Mouse (Mus musculus): Measurements from ENCODE around the gene BC030870. TPM values are rescaled to one million over a fixed set of nuclear protein-coding genes. Genes with fewer than 3 reads are reported as not detected.

BC030870 gene
- polyA plus RNA-seq, 1 experiment from 2014 or later = 0.28 TPM

DNA sequence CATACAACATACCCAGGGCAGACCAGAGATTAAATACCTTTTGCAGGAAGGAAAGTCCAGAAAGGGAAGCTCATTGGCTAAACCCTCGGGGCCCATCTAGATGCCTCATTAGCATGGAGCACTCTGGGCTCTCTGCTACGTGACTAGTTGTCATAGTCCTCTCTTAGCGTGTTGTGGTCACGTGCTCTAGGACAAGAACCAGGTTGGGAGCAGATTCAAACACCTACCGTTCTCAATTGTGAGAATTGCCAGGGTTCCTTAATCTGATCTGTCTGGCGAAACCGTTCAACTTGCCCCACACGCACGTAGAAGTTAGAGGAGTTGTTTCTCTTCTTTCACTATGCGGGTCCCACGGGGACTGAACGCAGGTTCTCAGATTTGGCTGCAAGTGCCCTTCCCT, 41.2 kb downstream of the BC030870 start:
- H3K27ac ChIP-seq (ENCODE audit: low read length) = no peak overlapping the region
- no peaks in the 10 kb centered on the region for H3K36me3 ChIP-seq (ENCODE audit: control insufficient read depth, insufficient read depth)
- whole genome bisulfite sequencing (ENCODE audit: insufficient replicate concordance) = 80% methylated on average over 12 of the region's 12 CpGs
- no peaks in the 10 kb centered on the region for H3K27me3 ChIP-seq (ENCODE audit: control insufficient read depth, insufficient read depth, low read depth, low read length)
- no peaks in the 10 kb centered on the region for H3K4me1 ChIP-seq (ENCODE audit: control insufficient read depth, low read depth, low read length)
- no peak overlapping the region for H3K4me2 ChIP-seq (ENCODE audit: low read depth, low read length)
- no peak for ATAC-seq (ENCODE audit: low read depth)
- H3K9me3 ChIP-seq (replicated peaks; ENCODE audit: control insufficient read depth, low read length) = no peaks in the 10 kb centered on the region
- no peak overlapping the region for H3K9ac ChIP-seq (ENCODE audit: low read depth, low read length)
- H3K4me3 ChIP-seq (ENCODE audit: low read depth, low read length) = no peak overlapping the region

DNA sequence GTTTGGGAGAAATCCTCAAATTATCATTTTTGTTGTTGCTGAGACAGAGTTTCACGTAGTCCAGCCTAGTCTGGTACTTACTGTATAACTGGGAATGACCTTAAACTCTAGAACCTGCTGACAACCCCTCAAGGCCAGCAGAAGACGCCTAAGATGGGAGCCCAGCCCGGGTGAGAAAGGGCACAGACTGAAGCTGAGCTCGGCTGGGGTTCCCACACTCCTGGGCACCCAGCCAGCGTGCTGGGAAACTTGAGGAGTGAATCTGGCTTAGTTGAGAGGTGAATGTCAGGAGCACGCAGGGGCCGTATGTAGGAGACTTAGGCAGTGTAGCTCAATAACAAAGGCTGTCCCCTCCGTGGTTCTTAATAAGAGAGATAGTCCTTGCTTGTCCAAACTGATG, 41.7 kb downstream of the BC030870 start:
- ATAC-seq (ENCODE audit: low read depth) = no peak
- Histone ChIP-seq H3K4me1 (ENCODE audit: control insufficient read depth, low read depth, low read length) (no peaks in the 10 kb centered on the region), H3K36me3 (ENCODE audit: control insufficient read depth, insufficient read depth) (no peaks in the 10 kb centered on the region), H3K4me2 (ENCODE audit: low read depth, low read length) (no peak overlapping the region), H3K9ac (ENCODE audit: low read depth, low read length) (no peak overlapping the region), H3K27me3 (ENCODE audit: control insufficient read depth, insufficient read depth, low read depth, low read length) (no peaks in the 10 kb centered on the region), H3K9me3 (replicated peaks; ENCODE audit: control insufficient read depth, low read length) (no peaks in the 10 kb centered on the region), H3K4me3 (ENCODE audit: low read depth, low read length) (no peak overlapping the region), H3K27ac (ENCODE audit: low read length) (no peak overlapping the region)
- WGBS (ENCODE audit: insufficient replicate concordance) = 68% methylated on average over 8 of the region's 8 CpGs

DNA sequence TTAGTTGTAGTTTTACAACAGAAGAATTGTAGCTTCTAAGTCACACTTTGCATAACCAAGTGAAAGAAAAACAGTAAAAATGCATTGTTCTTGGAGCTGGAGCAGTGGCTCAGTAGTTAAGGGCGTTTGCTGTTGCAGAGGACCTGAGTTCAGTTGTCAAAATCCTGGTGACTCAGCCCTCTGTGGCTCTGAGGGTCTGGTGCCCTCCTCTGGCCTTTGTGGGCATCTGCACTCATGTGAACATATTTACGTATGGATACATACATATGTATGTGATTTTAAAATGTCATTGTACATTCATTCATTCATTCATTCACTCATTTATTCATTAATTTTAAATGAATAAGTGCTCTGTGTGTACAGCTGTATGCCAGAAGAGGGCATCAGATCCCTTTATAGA, 43.7 kb downstream of the BC030870 start:
- WGBS (ENCODE audit: insufficient replicate concordance) = 53% methylated on average over 2 of the region's 2 CpGs
- Histone ChIP-seq H3K9me3 (replicated peaks; ENCODE audit: control insufficient read depth, low read length) (no peaks in the 10 kb centered on the region), H3K4me3 (ENCODE audit: low read depth, low read length) (no peak overlapping the region), H3K27ac (ENCODE audit: low read length) (no peak overlapping the region), H3K4me1 (ENCODE audit: control insufficient read depth, low read depth, low read length) (no peaks in the 10 kb centered on the region), H3K27me3 (ENCODE audit: control insufficient read depth, insufficient read depth, low read depth, low read length) (no peaks in the 10 kb centered on the region), H3K9ac (ENCODE audit: low read depth, low read length) (no peak overlapping the region), H3K4me2 (ENCODE audit: low read depth, low read length) (no peak overlapping the region), H3K36me3 (ENCODE audit: control insufficient read depth, insufficient read depth) (no peaks in the 10 kb centered on the region)
- ATAC-seq (ENCODE audit: low read depth) = no peak

DNA sequence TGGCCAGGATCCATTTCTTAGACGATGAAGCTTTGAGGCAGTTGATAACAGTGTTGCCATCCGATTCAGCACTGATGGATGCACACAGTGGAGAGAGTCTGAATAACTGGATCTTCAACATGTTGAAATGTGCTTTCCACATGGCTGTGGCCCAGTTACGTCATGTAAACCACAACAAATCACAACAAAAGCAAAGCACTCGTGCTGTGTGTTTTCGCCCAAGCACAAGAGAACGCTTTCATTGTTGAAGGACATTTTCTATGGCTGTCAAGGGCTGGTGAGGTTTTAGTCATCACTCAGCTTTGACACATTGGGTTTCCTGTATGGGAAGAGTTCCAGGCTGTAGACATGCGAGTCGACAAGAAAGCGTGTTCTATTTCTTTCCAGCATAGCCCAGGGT, 48.6 kb downstream of the BC030870 start:
- H3K27ac ChIP-seq (ENCODE audit: low read length) = no peak overlapping the region
- no peaks in the 10 kb centered on the region for H3K4me1 ChIP-seq (ENCODE audit: control insufficient read depth, low read depth, low read length)
- H3K9ac ChIP-seq (ENCODE audit: low read depth, low read length) = no peak overlapping the region
- 33% methylated on average over 9 of the region's 9 CpGs for WGBS (ENCODE audit: insufficient replicate concordance)
- ATAC-seq (ENCODE audit: low read depth) = no peak
- no peak overlapping the region for H3K4me3 ChIP-seq (ENCODE audit: low read depth, low read length)
- no peak overlapping the region for H3K4me2 ChIP-seq (ENCODE audit: low read depth, low read length)
- H3K27me3 ChIP-seq (ENCODE audit: control insufficient read depth, insufficient read depth, low read depth, low read length) = no peaks in the 10 kb centered on the region
- no peaks in the 10 kb centered on the region for H3K36me3 ChIP-seq (ENCODE audit: control insufficient read depth, insufficient read depth)
- no peaks in the 10 kb centered on the region for H3K9me3 ChIP-seq (replicated peaks; ENCODE audit: control insufficient read depth, low read length)

DNA sequence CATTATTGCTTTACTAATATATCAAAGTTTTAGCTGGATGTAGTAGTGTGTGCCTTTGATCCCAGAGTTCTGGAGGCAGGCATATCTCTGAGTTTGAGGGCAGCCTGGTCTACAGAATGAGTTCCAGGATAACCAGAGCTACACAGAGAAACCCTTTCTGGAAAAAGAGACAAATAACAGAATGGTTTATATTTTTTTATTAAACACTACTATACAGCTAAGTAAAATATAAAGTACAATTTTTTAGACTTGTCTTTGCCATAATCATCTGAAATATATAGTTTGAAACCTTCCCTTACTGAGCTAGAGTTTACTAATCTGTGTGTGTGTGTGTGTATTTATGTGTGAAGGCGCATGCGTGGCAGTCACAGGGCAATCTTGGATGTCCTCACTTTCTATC, 54.6 kb downstream of the BC030870 start, which contains the start of gene Gm10663:
TSS of gene Gm10663 (plus strand) at position 301 of the 400 bp plus-strand sequence.
- no peak for ATAC-seq (ENCODE audit: low read depth)
- no peak within 1 kb of the TSS for H3K4me3 ChIP-seq (ENCODE audit: low read depth, low read length)
- WGBS (ENCODE audit: insufficient replicate concordance) = 67% methylated on average over 2 of the region's 2 CpGs
- H3K4me1 ChIP-seq (ENCODE audit: control insufficient read depth, low read depth, low read length) = no peaks in the 10 kb centered on the region
- no peak within 1 kb of the TSS for H3K9ac ChIP-seq (ENCODE audit: low read depth, low read length)
- H3K27me3 ChIP-seq (ENCODE audit: control insufficient read depth, insufficient read depth, low read depth, low read length) = no peaks in the 10 kb centered on the region
- no peak within 1 kb of the TSS for H3K4me2 ChIP-seq (ENCODE audit: low read depth, low read length)
- H3K36me3 ChIP-seq (ENCODE audit: control insufficient read depth, insufficient read depth) = no peaks in the 10 kb centered on the region
- H3K27ac ChIP-seq (ENCODE audit: low read length) = no peak within 1 kb of the TSS
- no peaks in the 10 kb centered on the region for H3K9me3 ChIP-seq (replicated peaks; ENCODE audit: control insufficient read depth, low read length)

DNA sequence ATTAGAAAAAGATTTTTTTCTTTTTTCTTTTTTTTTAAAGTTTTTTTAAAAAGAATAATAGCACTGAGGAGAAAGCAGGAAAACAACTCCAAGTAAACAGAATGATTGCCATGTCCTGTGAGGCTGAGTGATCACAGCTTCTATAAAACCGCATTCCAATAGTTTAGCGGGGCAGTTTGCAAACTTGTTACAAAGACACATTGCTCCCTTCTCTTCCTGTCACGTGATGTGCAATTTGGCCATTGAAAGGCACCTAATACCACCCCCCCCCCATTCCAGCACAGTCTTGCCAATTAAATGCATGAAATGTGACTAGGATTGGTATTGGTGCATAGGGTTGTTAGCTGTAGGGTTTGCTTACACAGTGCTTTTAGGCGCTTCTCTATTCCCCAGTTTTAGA, 58.4 kb downstream of the BC030870 start:
- no peaks in the 10 kb centered on the region for H3K27me3 ChIP-seq (ENCODE audit: control insufficient read depth, insufficient read depth, low read depth, low read length)
- no peak for ATAC-seq (ENCODE audit: low read depth)
- 51% methylated on average over 4 of the region's 4 CpGs for WGBS (ENCODE audit: insufficient replicate concordance)

DNA sequence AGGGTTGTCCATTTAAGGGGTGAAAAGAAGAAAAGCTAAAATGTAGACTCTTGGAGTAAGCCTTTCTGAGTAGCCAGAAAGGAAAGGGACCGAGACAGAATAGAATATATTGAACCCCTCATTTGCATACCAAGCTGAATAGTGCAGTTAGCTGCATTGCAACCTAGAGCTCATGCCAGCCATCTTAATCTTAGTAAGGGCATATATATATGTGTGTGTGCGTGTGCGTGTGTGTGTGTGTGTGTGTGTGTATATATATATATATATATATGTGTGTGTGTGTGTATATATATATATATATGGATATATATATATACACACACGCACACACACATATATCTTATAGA, 60.9 kb downstream of the BC030870 start:
- Histone ChIP-seq H3K4me1 (ENCODE audit: control insufficient read depth, low read depth, low read length) (no peaks in the 10 kb centered on the region), H3K4me3 (ENCODE audit: low read depth, low read length) (no peak overlapping the region), H3K9ac (ENCODE audit: low read depth, low read length) (no peak overlapping the region), H3K36me3 (ENCODE audit: control insufficient read depth, insufficient read depth) (no peaks in the 10 kb centered on the region), H3K27me3 (ENCODE audit: control insufficient read depth, insufficient read depth, low read depth, low read length) (no peaks in the 10 kb centered on the region), H3K27ac (ENCODE audit: low read length) (no peak overlapping the region), H3K9me3 (replicated peaks; ENCODE audit: control insufficient read depth, low read length) (no peaks in the 10 kb centered on the region), H3K4me2 (ENCODE audit: low read depth, low read length) (no peak overlapping the region)
- no peak for ATAC-seq (ENCODE audit: low read depth)
- 66% methylated on average over 4 of the region's 4 CpGs for WGBS (ENCODE audit: insufficient replicate concordance)

More for the DNA sequence above, 58.4 kb downstream of the BC030870 start:
- no peak overlapping the region for H3K9ac ChIP-seq (ENCODE audit: low read depth, low read length)
- no peaks in the 10 kb centered on the region for H3K4me1 ChIP-seq (ENCODE audit: control insufficient read depth, low read depth, low read length)
- no peak overlapping the region for H3K4me2 ChIP-seq (ENCODE audit: low read depth, low read length)
- H3K36me3 ChIP-seq (ENCODE audit: control insufficient read depth, insufficient read depth) = no peaks in the 10 kb centered on the region
- H3K4me3 ChIP-seq (ENCODE audit: low read depth, low read length) = no peak overlapping the region
- no peaks in the 10 kb centered on the region for H3K9me3 ChIP-seq (replicated peaks; ENCODE audit: control insufficient read depth, low read length)
- no peak overlapping the region for H3K27ac ChIP-seq (ENCODE audit: low read length)

DNA sequence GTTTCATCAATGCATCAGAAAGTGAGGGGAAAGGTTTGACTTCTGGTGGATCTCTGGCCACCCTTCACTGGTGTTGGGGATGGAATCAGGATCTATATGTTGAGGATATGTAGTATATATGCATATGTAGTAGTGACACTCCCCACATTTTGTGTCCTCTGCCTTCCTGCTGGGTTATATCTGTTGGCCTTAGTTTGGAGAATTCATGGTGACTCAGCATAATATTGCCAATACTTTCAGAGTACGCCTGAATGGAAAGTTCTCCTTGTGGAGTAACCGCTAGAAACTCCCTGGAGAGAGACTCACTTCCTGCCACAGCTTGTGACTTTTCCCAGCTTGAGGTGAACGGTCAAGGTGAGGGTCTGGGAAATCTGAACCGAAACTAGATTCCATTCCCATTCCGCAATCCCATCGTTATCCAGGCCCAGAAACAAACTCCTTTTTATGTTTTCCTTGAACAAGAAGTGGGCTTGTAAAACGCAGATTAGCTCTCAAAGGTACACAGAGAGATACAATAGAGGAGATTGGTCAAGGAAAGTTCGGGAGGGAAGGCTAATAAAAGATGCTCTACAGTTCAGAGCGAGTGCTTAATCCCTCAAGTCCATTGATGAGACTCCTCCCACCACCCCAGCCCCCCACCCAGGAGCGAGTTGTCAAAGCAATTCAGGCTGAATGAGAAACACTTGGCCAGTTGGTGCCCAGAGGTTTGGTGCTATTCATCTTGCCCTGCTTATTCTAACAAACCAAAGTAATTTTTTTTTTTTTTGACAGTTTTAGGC, 61.5 kb downstream of the BC030870 start:
- Histone ChIP-seq H3K27ac (ENCODE audit: low read length) (no peak overlapping the region), H3K4me2 (ENCODE audit: low read depth, low read length) (no peak overlapping the region), H3K9ac (ENCODE audit: low read depth, low read length) (no peak overlapping the region), H3K9me3 (replicated peaks; ENCODE audit: control insufficient read depth, low read length) (no peaks in the 10 kb centered on the region), H3K4me3 (ENCODE audit: low read depth, low read length) (no peak overlapping the region), H3K36me3 (ENCODE audit: control insufficient read depth, insufficient read depth) (no peaks in the 10 kb centered on the region), H3K4me1 (ENCODE audit: control insufficient read depth, low read depth, low read length) (no peaks in the 10 kb centered on the region), H3K27me3 (ENCODE audit: control insufficient read depth, insufficient read depth, low read depth, low read length) (no peaks in the 10 kb centered on the region)
- WGBS (ENCODE audit: insufficient replicate concordance) = 50% methylated on average over 10 of the region's 10 CpGs
- no peak for ATAC-seq (ENCODE audit: low read depth)

DNA sequence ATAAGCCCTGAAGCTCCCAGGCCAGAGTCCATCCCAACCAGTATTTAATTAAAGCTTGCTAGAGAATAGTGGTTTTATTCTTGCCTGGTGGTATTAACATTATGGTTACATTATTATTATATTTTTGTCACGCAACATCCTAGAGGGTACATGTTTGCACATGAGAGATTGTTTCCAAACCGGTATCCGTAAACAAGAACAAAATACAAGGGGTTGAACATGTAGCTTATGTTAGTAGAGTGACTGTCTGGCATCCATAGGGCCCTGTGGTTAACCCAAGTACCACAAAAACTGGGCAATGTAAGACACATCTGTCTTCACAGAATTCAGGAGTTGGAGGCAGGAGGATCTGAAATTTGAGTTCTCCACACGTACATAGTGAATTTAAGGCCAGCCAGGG, 62.3 kb downstream of the BC030870 start:
- no peak overlapping the region for H3K27ac ChIP-seq (ENCODE audit: low read length)
- WGBS (ENCODE audit: insufficient replicate concordance) = 72% methylated on average over 4 of the region's 4 CpGs
- no peaks in the 10 kb centered on the region for H3K9me3 ChIP-seq (replicated peaks; ENCODE audit: control insufficient read depth, low read length)
- no peaks in the 10 kb centered on the region for H3K27me3 ChIP-seq (ENCODE audit: control insufficient read depth, insufficient read depth, low read depth, low read length)
- H3K4me2 ChIP-seq (ENCODE audit: low read depth, low read length) = no peak overlapping the region
- H3K4me1 ChIP-seq (ENCODE audit: control insufficient read depth, low read depth, low read length) = no peaks in the 10 kb centered on the region
- H3K4me3 ChIP-seq (ENCODE audit: low read depth, low read length) = no peak overlapping the region
- H3K36me3 ChIP-seq (ENCODE audit: control insufficient read depth, insufficient read depth) = no peaks in the 10 kb centered on the region
- ATAC-seq (ENCODE audit: low read depth) = no peak
- H3K9ac ChIP-seq (ENCODE audit: low read depth, low read length) = no peak overlapping the region
